Mouse (Mus musculus) heart, postnatal 4 days (tissue): ENCODE data around the gene Arl8a. TPM values are rescaled to one million over a fixed set of nuclear protein-coding genes. Genes with fewer than 3 reads are reported as not detected.
A peak's percentile ranks its signal among the peaks of the same experiment; 100 is the strongest.

Experiments used
- DNase-seq: peaks from one replicate; pipeline ENCODE4 v3.0.0; 2021
- total RNA-seq, 2 experiments: library from RNA; stranded (reverse); gene quantifications; 2 replicates each; pipeline ENCODE4 v1.2.3; 2021

The Arl8a gene
- total RNA-seq, 2 experiments from 2014 or later: 33.5 to 36.8 TPM

DNA sequence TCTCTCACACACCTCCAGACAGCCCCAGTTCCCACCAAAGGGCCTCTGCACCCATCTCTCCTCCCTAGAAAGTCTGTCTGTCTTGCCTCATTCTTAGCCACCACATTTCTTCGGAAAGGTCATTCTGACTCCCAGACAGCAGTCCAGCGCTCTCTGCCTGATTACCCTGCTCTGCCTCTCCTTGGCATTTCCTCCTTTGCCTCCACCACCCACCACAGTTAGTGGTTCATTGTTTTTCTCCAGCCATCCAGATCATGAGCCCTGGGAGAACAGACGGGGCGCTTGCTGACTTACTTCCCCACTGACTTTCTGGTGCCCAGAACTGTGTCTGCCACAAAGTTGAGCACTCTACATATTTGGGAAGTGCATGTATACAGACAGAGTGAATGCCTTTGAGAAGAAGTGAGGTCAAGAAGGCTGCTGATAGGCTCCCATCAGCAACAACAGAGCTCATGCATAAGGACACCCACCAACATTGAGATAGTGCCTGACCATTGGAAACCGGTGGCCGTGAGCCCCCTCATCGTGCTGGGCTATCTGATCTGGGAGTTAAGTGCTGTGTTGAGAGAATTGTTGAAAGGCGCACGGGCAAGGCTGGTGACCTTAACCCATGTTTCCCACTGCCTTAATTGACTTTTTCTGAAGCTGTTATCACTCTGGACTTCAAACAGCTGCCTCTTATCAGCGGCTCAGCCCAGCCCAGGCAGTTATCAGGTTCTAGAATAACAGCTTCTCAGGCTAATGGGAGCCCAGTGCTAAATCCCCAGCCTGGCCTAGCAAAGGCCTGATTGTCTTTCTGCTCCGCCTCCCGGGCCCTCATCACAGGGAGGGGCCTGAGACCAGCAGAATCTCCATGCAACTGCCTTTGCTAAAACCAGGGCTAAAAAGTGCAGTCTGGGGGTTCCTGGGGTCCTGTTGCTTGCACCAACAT is 57.8 kb downstream of the Arl8a start:
- DNase-seq: peak; percentile 29

DNA sequence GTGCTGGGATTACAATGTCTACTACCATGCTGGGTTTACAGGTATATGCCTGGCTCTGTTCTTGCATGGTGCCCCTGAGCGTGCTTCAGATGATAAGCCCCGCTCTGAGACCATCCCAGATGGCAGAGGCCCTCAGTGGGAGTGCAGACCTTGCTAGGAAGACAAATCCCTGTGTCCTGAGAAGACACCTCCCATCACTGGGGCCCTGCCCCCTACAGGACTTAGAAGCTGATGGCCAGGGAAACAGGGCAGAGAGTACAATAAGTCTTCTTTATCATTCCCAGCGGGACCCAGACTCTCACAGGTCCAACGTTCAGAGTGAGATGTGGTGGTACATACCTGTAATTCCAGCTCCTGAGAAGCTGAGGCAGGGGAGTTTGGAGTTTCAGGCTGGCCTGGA is 58.6 kb downstream of the Arl8a start:
- no peak for DNase-seq

Other genes with a start within 250 kb of the Arl8a start
- gene Ppp1r12b, start 190.9 kb upstream of the Arl8a start, total RNA-seq: 100 to 1,000 TPM; 118 to 124 TPM
- gene Ube2t, start 184.3 kb upstream of the Arl8a start, total RNA-seq: 10 to 100 TPM; 22.6 to 24.2 TPM
- gene Lgr6, start 41.5 kb upstream of the Arl8a start, total RNA-seq: 1 to 10 TPM; 8.6 to 9.4 TPM
- under 1 TPM; 0.47 to 0.52 TPM for gene Ptpn7, start 14.1 kb upstream of the Arl8a start, total RNA-seq
- under 1 TPM in 1 of 2 experiments, not detected in 1; 0.18 TPM for gene Gpr37l1, start 20.9 kb downstream of the Arl8a start, total RNA-seq
- gene Elf3, start 111.7 kb downstream of the Arl8a start, total RNA-seq: under 1 TPM; 0.50 to 0.74 TPM
- gene Rnpep, start 137.3 kb downstream of the Arl8a start, total RNA-seq: 10 to 100 TPM; 18.9 to 23.3 TPM
- gene Timm17a, start 167.0 kb downstream of the Arl8a start, total RNA-seq: 100 to 1,000 TPM; 392 to 414 TPM
- gene Lmod1, start 178.0 kb downstream of the Arl8a start, total RNA-seq: 1 to 10 TPM; 1.4 to 1.6 TPM
- 10 to 100 TPM; 14.2 to 14.4 TPM for gene Shisa4, start 228.4 kb downstream of the Arl8a start, total RNA-seq